Mouse (Mus musculus): Measurements from ENCODE around the gene Clca3a1.

DNA sequence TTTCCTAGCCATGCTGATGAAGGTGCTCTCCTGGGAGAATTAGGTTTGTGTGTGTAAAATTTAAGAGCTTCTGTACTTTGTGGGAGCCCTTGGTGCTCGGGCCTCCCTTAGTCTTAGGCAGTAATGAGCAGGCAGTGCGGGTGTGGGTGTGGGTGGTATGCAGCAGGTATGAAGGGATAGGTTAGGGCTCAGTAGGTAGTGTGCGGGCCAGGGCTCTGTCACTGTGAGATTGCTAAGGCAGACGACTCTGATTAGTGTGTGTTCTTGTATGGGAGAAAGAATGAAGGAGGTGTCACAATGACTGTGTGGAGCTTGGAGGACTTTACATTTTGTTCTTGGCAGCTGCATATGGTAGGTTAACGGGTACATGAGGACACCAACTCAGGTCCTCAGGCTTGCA is 74.6 kb downstream of the Clca3a1 start:
- no peak for TF ChIP-seq CTCF (IDR thresholded peaks at IDR 0.05; ENCODE audit: control insufficient read depth, insufficient read depth, insufficient replicate concordance, low read depth, low read length)
- TF ChIP-seq POLR2A (IDR thresholded peaks at IDR 0.05; ENCODE audit: control insufficient read depth, low read depth, low read length), result no peak

All from testis, adult 2 months (tissue).